Mouse (Mus musculus) forebrain, embryonic 13.5 days (tissue): ENCODE measurements around the gene Ptprz1. TPM values are rescaled to one million over a fixed set of nuclear protein-coding genes. Genes with fewer than 3 reads are reported as not detected.

ENCODE experiments used
- ATAC-seq: fragments of 200-750 bp; cut with Nextera tagmentation; 2 replicates; pipeline ENCODE4 v1.8.0; 2017
- H3K27ac ChIP-seq: fragments of 300-500 bp; sonication (generic); 2 replicates; pipeline ENCODE4 v1.5.1; 2015; ENCODE audit warnings: inconsistent platforms, mild to moderate bottlenecking, moderate library complexity
- H3K27me3 ChIP-seq: fragments of 300-500 bp; sonication (generic); 2 replicates; pipeline ENCODE4 v1.6.1; 2015; ENCODE audit warnings: mild to moderate bottlenecking, inconsistent platforms
- H3K36me3 ChIP-seq: fragments of 300-500 bp; sonication (generic); 2 replicates; pipeline ENCODE4 v1.6.1; 2015; ENCODE audit warnings: mild to moderate bottlenecking, inconsistent platforms; ENCODE audit not compliant: poor library complexity, severe bottlenecking
- H3K4me1 ChIP-seq: fragments of 300-500 bp; sonication (generic); 2 replicates; pipeline ENCODE4 v1.6.1; 2015; ENCODE audit warnings: inconsistent platforms
- H3K4me2 ChIP-seq: fragments of 300-500 bp; sonication (generic); 2 replicates; pipeline ENCODE4 v1.6.1; 2015; ENCODE audit warnings: inconsistent platforms, mild to moderate bottlenecking, moderate library complexity
- H3K4me3 ChIP-seq: fragments of 300-500 bp; sonication (generic); 2 replicates; pipeline ENCODE4 v1.5.1; 2015; ENCODE audit warnings: mild to moderate bottlenecking, inconsistent platforms
- H3K9ac ChIP-seq: fragments of 300-500 bp; sonication (generic); 2 replicates; pipeline ENCODE4 v1.6.1; 2015; ENCODE audit warnings: mild to moderate bottlenecking, inconsistent platforms
- H3K9me3 ChIP-seq: fragments of 300-500 bp; sonication (generic); replicated peaks from 2 replicates; pipeline ENCODE4 v1.6.1; 2016; ENCODE audit warnings: inconsistent platforms
- WGBS: fragments of 180-500 bp; shearing (Covaris S2); methylation state at CpG from one replicate; pipeline ENCODE4 v1.1.7; 2015; 5-methylcytosine and 5-hydroxymethylcytosine counted together
- polyA plus RNA-seq: library from polyadenylated mRNA; unstranded; fragments of >200 nt; fragmentation: Nextera tagmentation; extraction: Ambion mirVana; gene quantifications from 2 replicates; pipeline ENCODE4 v1.2.1, GENCODE M21; 2015

Ptprz1 gene
- 82.0 and 95.1 TPM in 2 replicates for polyA plus RNA-seq

GRCm38 (mm10) chr6:22874781-22875613, at the start of gene Ptprz1:
Gene Ptprz1 (plus strand): TSS chr6:22875502.
- Histone ChIP-seq H3K4me1 (peaks cover 49% of the 10 kb centered on the region), H3K27me3 (no peaks in the 10 kb centered on the region), H3K4me3 (peak within 1 kb of the TSS; percentile 79), H3K36me3 (no peaks in the 10 kb centered on the region), H3K9me3 (no peaks in the 10 kb centered on the region), H3K9ac (peak within 1 kb of the TSS; percentile 92), H3K27ac (peak within 1 kb of the TSS; percentile 82), H3K4me2 (peak within 1 kb of the TSS; percentile 84)
- under 1% methylated on average over 43 of the region's 44 CpGs for WGBS
- ATAC-seq = peak; percentile 92

- Histone ChIP-seq H3K9me3 (no peaks in the 10 kb centered on the region), H3K36me3 (no peaks in the 10 kb centered on the region), H3K4me2 (peak overlapping the region; percentile 46), H3K9ac (no peak overlapping the region), H3K27me3 (no peaks in the 10 kb centered on the region), H3K4me1 (peaks cover 28% of the 10 kb centered on the region), H3K27ac (peak overlapping the region; percentile 69), H3K4me3 (no peak overlapping the region)
- WGBS = 2% methylated on average over 7 of the region's 7 CpGs
- ATAC-seq = peak; percentile 85
These were observed 41.7 kb upstream of the Ptprz1 start for GRCm38 (mm10) chr6:22833637-22834036.

GRCm38 (mm10) chr6:22834100-22834970, 41.0 kb upstream of the Ptprz1 start:
- 0 out of 2 replicates have a peak overlapping the region, but pooled peaks have one; percentile 6 for H3K4me3 ChIP-seq
- 21% methylated on average over 19 of the region's 19 CpGs for WGBS
- H3K27me3 ChIP-seq = no peaks in the 10 kb centered on the region
- H3K9ac ChIP-seq = peak overlapping the region; percentile 40; the same call in 1 of the 2 replicates
- peak overlapping the region; percentile 46 for H3K4me2 ChIP-seq
- H3K9me3 ChIP-seq = no peaks in the 10 kb centered on the region
- H3K4me1 ChIP-seq = peaks cover 28% of the 10 kb centered on the region
- peak; percentile 96 for ATAC-seq
- H3K36me3 ChIP-seq = no peaks in the 10 kb centered on the region
- H3K27ac ChIP-seq = peak overlapping the region; percentile 69

GRCm38 (mm10) chr6:22875614-22876541, 576 bp downstream of the Ptprz1 start:
- Histone ChIP-seq H3K36me3 (no peaks in the 10 kb centered on the region), H3K9ac (peak overlapping the region; percentile 92), H3K27ac (peak overlapping the region; percentile 82), H3K9me3 (no peaks in the 10 kb centered on the region), H3K4me1 (peaks cover 49% of the 10 kb centered on the region), H3K4me3 (peak overlapping the region; percentile 79), H3K27me3 (no peaks in the 10 kb centered on the region), H3K4me2 (peak overlapping the region; percentile 84)
- WGBS = 1% methylated on average over 43 of the region's 45 CpGs
- peak; percentile 78 for ATAC-seq

- ATAC-seq = peak; percentile 80; the same call in 1 of the 2 replicates
- Histone ChIP-seq H3K4me2 (no peak overlapping the region), H3K9ac (no peak overlapping the region), H3K36me3 (0 out of 2 replicates have a peak, but pooled peaks cover 3% of the 10 kb centered on the region), H3K4me1 (peaks cover 15% of the 10 kb centered on the region; the same call in 1 of the 2 replicates), H3K9me3 (no peaks in the 10 kb centered on the region; the same call in 1 of the 2 replicates), H3K27ac (no peak overlapping the region), H3K4me3 (no peak overlapping the region), H3K27me3 (no peaks in the 10 kb centered on the region)
- WGBS = 87% methylated on average over 6 of the region's 6 CpGs
These were observed 12.7 kb downstream of the Ptprz1 start for GRCm38 (mm10) chr6:22887978-22888377.

GRCm38 (mm10) chr6:22889333-22889732, 14.0 kb downstream of the Ptprz1 start:
- Histone ChIP-seq H3K9me3 (no peaks in the 10 kb centered on the region; the same call in 1 of the 2 replicates), H3K27ac (no peak overlapping the region), H3K4me1 (peaks cover 14% of the 10 kb centered on the region; the same call in 1 of the 2 replicates), H3K4me3 (no peak overlapping the region), H3K27me3 (no peaks in the 10 kb centered on the region), H3K36me3 (0 out of 2 replicates have a peak, but pooled peaks cover 3% of the 10 kb centered on the region), H3K9ac (no peak overlapping the region), H3K4me2 (no peak overlapping the region)
- no peak for ATAC-seq
- WGBS = 93% methylated on average over 8 of the region's 8 CpGs

- Histone ChIP-seq H3K36me3 (no peaks in the 10 kb centered on the region), H3K27ac (no peak overlapping the region), H3K4me2 (no peak overlapping the region), H3K27me3 (no peaks in the 10 kb centered on the region), H3K9ac (no peak overlapping the region), H3K4me3 (no peak overlapping the region), H3K9me3 (no peaks in the 10 kb centered on the region), H3K4me1 (peaks cover 6% of the 10 kb centered on the region; the same call in 1 of the 2 replicates)
- WGBS = 19% methylated on average over 3 of the region's 3 CpGs
- ATAC-seq = no peak
These were observed 26.7 kb downstream of the Ptprz1 start for GRCm38 (mm10) chr6:22901983-22902382.

- no peaks in the 10 kb centered on the region for H3K36me3 ChIP-seq
- H3K9me3 ChIP-seq = no peaks in the 10 kb centered on the region
- no peak overlapping the region for H3K9ac ChIP-seq
- no peak overlapping the region for H3K4me2 ChIP-seq
- H3K4me3 ChIP-seq = no peak overlapping the region
- no peaks in the 10 kb centered on the region for H3K27me3 ChIP-seq
- H3K4me1 ChIP-seq = peaks cover 23% of the 10 kb centered on the region
- H3K27ac ChIP-seq = no peak overlapping the region
- peak; percentile 22; the same call in 1 of the 2 replicates for ATAC-seq
- WGBS = 66% methylated on average over 6 of the region's 6 CpGs
These were observed 33.4 kb downstream of the Ptprz1 start for GRCm38 (mm10) chr6:22908510-22909256.

- Histone ChIP-seq H3K27ac (no peak overlapping the region), H3K27me3 (no peaks in the 10 kb centered on the region), H3K9me3 (no peaks in the 10 kb centered on the region), H3K9ac (no peak overlapping the region), H3K4me2 (no peak overlapping the region), H3K36me3 (no peaks in the 10 kb centered on the region), H3K4me3 (no peak overlapping the region), H3K4me1 (peaks cover 23% of the 10 kb centered on the region)
- ATAC-seq = no peak
- WGBS = 22% methylated on average over 6 of the region's 6 CpGs
These were observed 34.1 kb downstream of the Ptprz1 start for GRCm38 (mm10) chr6:22909257-22909907.

- Histone ChIP-seq H3K4me1 (peaks cover 23% of the 10 kb centered on the region), H3K9me3 (peaks cover under 1% of the 10 kb centered on the region; the same call in 1 of the 2 replicates), H3K27ac (no peak overlapping the region), H3K4me2 (no peak overlapping the region), H3K4me3 (no peak overlapping the region), H3K27me3 (no peaks in the 10 kb centered on the region), H3K9ac (no peak overlapping the region), H3K36me3 (0 out of 2 replicates have a peak, but pooled peaks cover 5% of the 10 kb centered on the region)
- no peak for ATAC-seq
- WGBS = 38% methylated on average over 4 of the region's 4 CpGs
These were observed 34.6 kb downstream of the Ptprz1 start for GRCm38 (mm10) chr6:22909908-22910260.
